Mouse (Mus musculus) mouse embryonic stem cell (cell line): ENCODE data around the gene Zfp319.

Experiments used
- in situ Hi-C, 2 experiments: fragments of 300-500 bp; cut with MboI; formaldehyde crosslinking; loops; 1 replicate in 1 of 2; 3 replicates in 1 of 2; pipeline ENCODE4 v1.14.3; 2019 to 2020; ENCODE audit warnings: low sequenced_read_pairs in 2 of 2, low pct_unique_long_range_greater_than_20kb in 1 of 2, mixed read lengths in 1 of 2; ENCODE audit not compliant: unreplicated experiment in 1 of 2

The Zfp319 gene

GRCm38 (mm10) chr8:95323201-95323600 lies 8.5 kb downstream of the Zfp319 start:
- in situ Hi-C loops: no loop called here

DNA sequence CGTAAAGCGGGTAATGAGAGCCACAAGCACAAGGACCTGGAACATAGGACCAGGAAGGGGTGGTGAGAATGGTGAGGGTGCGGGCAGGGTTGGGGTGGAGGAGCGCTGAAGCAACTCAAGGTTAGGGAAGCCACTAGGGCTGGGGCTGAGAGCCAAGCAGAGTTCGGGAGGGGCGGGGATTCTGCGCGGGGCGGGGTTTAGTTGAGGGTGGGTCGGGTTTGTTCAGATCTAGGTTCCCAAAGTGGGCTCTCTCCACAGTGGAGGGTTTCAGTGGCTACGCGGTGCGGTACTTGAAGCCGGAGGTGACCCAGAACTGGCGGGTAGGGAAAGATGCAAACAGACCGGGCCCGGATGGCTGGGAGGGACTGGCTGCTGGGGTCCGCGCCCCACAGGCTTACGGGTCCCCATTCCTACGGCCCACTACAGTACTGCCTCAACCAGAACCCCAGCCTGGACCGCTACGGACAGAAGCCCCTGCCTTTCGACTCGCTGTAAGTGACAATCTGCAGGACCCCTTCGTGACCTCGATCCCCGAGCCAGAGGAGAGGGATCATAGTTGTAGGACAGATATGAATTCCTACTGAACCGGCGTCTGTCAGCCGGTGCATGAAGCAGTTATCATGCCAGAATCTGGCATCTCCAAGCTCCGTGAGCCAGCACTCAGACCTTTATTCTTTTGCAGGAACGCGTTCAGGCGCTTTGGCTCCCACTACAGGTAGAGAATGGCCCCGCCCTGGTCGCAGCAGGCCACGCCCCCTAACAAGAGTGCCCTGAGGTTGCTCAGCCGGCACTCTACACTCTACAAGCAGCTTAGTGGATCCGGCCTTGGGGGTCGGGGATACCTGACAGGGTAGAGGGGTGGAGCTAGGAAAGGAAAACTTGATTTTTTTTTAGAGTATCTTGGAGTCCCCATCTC lies 11.3 kb downstream of the Zfp319 start:
- in situ Hi-C loops: no loop called here

DNA sequence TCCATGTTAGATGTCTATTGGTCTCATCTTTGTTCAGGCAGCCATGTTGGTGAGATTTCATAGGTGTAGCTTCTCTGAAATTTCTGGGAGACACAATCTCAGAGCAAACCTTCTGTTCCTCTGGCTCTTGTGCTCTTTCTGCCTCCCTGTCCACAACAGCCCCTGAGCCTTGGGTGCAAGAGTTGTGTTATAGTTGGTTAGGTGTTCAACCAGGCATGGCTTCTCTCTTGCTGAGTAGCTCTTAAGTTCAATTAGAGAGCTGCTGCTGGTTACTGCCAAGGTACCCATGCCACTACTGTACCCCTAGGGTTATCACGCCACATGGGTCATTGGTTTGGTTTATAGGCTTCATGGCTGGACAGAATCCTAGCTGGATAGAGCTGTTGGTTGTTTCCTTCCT lies 16.4 kb downstream of the Zfp319 start:
- in situ Hi-C loops: no loop called here

DNA sequence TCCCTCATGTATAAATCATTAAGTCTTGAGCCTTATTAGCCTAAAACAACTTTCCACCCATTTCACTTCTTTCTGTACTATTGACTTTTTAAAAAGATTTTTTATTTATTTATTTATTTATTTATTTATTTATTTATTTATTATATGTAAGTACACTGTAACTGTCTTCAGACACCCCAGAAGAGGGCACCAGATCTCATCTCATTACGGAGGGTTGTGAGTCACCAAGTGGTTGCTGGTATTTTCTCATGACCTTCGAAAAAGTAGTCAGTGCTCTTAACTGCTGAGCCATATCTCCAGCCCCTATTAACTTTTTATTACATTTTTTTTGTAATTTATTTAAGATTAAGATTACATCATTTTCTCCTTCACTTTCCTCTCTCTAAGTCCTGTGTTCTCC lies 17.0 kb downstream of the Zfp319 start:
- in situ Hi-C loops: no loop called here

GRCm38 (mm10) chr8:95313857-95314256 lies 17.9 kb downstream of the Zfp319 start:
- in situ Hi-C loops: no loop called here

DNA sequence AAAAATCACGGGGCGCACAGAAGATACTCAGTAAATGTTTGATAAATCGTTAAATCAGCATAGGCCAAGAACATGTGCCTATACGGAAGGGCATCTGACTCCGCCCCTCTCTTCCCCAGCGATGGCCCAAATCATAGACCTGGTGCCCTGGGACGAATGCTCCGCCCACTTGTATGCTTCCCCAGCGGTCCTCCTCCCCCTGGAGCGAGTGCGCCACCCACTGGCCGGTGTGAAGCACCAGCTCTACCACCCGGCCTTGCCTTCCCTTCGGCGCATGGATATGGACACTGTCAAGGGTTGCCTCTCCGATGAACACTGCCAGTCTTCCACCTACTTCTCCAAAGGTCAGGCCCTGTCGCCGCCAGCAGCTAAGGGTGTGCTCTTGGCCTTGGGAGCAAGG lies 18.9 kb downstream of the Zfp319 start:
- in situ Hi-C loops: no loop called here

GRCm38 (mm10) chr8:95310342-95310970 lies 21.3 kb downstream of the Zfp319 start, which contains the start of gene Tepp:
TSS of gene Tepp (plus strand) at chr8:95310566.
- in situ Hi-C loops: no loop called here

- in situ Hi-C loops: loop anchor here (5.0 to 10.0 kb wide), 2 partner anchors 44 to 52 kb away; no protein-coding TSS in a partner anchor
Measured at GRCm38 (mm10) chr8:95306431-95306830, 25.3 kb downstream of the Zfp319 start, which contains the start of gene Cngb1. TSS of gene Cngb1 (minus strand) at chr8:95306585.

GRCm38 (mm10) chr8:95305526-95305925 lies 26.2 kb downstream of the Zfp319 start:
- in situ Hi-C loops: loop anchor here (5.0 to 10.0 kb wide), 2 partner anchors 43 to 51 kb away; no protein-coding TSS in a partner anchor

DNA sequence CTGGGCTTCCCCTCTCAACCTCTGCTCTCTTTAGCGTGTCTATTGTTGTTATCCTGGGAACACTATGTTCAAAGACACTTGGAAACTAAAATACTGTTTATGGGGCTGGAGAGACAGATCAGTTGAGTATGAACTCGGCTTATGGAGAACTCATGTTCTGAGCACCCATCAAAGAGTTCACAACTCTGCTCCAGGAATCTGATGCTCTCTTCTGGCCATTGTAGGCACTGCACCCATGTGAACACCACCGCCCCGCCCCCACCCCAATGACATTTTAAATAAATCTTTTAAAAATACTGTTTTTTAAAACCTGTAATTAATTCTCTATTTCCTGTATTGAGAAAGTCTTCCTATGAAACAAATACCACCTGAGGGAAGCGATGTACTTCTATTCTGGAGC lies 29.3 kb downstream of the Zfp319 start:
- in situ Hi-C loops: loop anchor here in 1 of 2 experiments (10.0 kb wide), 1 partner anchor 48 kb away; no protein-coding TSS in a partner anchor

GRCm38 (mm10) chr8:95293891-95294290 lies 37.9 kb downstream of the Zfp319 start:
- in situ Hi-C loops: no loop called here

DNA sequence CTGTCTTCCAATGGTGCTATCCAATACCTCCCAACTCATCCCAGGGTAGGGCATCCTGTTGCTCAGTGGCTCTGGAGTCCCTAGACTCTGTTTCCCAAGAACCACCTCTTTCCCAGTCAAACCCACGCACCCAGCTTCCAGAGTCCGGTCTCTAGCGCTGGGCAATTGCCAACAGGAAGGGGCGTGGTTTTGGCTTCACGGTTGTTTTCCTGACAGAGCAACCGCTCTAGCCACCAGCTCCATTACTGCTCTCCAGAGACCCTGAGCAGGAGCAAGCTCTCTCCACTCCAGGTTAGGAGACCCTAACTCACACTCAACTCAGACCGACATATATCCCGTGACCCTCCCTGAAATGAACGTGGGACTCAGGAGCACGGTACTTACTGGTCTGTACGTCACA lies 38.6 kb downstream of the Zfp319 start:
- in situ Hi-C loops: no loop called here

- in situ Hi-C loops: no loop called here
Measured at GRCm38 (mm10) chr8:95289066-95289650, 42.6 kb downstream of the Zfp319 start.

- in situ Hi-C loops: no loop called here
Measured at GRCm38 (mm10) chr8:95281493-95281892, 50.3 kb downstream of the Zfp319 start.
